9 mouse cellular contexts compared by ENCODE assay signal in the genomic region with DNA sequence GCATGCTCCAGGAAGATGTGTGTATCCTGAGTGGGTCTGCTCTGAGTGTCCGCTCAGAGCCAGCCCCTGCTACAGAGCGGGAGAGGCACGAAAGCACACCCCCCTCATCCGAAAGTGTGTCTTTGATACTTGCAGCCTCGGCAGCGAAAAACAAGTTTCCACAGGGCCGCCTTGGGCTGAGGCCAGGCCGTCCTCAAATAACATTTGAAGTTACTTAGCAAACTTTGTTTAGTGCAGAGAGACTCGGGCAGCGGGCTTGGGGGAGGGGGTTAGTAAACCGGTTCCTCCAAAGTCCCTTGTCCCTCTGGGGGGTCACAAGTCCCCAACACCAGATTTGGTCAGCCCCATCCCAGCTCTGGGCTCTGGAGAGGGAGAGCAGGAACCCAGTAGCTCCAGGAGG. TPM values are rescaled to one million over a fixed set of nuclear protein-coding genes. Genes with fewer than 3 reads are reported as not detected.
DNase-seq lines count a peak whose midpoint lies in the region; ATAC-seq lines count a peak whose summit lies in the region.
"Had no signal": no experiment of that assay in that cellular context is flagged by ENCODE, and none has a peak within 500 bp of the region (broad histone marks: within the 10 kb centered on the region; RNA-seq: fewer than 3 reads in every experiment).

No protein-coding gene starts in this region.

- peak; percentile 83 to 89 for DNase-seq in heart, adult 18-20 months
- DNase-seq in Muller cell, postnatal 12 days (ENCODE audit: inconsistent ontology term), result peak; percentile 72
- DNase-seq in kidney, postnatal 10 days, result peak; percentile 88
- DNase-seq in spleen, postnatal 36 days (ENCODE audit: low spot score in 2 of 2), result no peak

- ATAC-seq in heart, embryonic 12.5 days (ENCODE audit: insufficient number of reproducible peaks, low FRiP score), result no peak
- peak; percentile 30; the same call in 1 of the 2 replicates for ATAC-seq in embryonic facial prominence, embryonic 15.5 days (ENCODE audit: insufficient number of reproducible peaks, low FRiP score, low TSS enrichment, low read depth)
- ATAC-seq in stomach, embryonic 15.5 days (ENCODE audit: insufficient read depth, low FRiP score, low read depth), result no peak
- ATAC-seq in erythroblast, adult 5-6 weeks (replicated peaks; ENCODE audit: low FRiP score, poor library complexity, severe bottlenecking), result no peak

- 28% methylated on average over 11 of the region's 11 CpGs for WGBS in heart, embryonic 12.5 days
- WGBS in embryonic facial prominence, embryonic 15.5 days, result 6% methylated on average over 11 of the region's 11 CpGs
- WGBS in stomach, embryonic 15.5 days, result 18% methylated on average over 11 of the region's 11 CpGs

- no peak overlapping the region for H3K27ac ChIP-seq in heart, embryonic 12.5 days (ENCODE audit: poor library complexity, severe bottlenecking)
- H3K27ac ChIP-seq in embryonic facial prominence, embryonic 15.5 days (replicated peaks), result peak overlapping the region; percentile 84
- no peak overlapping the region for H3K27ac ChIP-seq in stomach, embryonic 15.5 days
- H3K27ac ChIP-seq: macrophage had no signal

- no peaks in the 10 kb centered on the region for H3K9me3 ChIP-seq in heart, embryonic 12.5 days (replicated peaks)
- H3K9me3 ChIP-seq in embryonic facial prominence, embryonic 15.5 days (replicated peaks), result no peaks in the 10 kb centered on the region
- no peaks in the 10 kb centered on the region for H3K9me3 ChIP-seq in stomach, embryonic 15.5 days

- peaks cover 97% of the 10 kb centered on the region for H3K27me3 ChIP-seq in heart, embryonic 12.5 days (replicated peaks)
- H3K27me3 ChIP-seq in embryonic facial prominence, embryonic 15.5 days, result peaks cover 22% of the 10 kb centered on the region
- peaks cover 64% of the 10 kb centered on the region for H3K27me3 ChIP-seq in stomach, embryonic 15.5 days (replicated peaks)

- H3K4me2 ChIP-seq in heart, embryonic 12.5 days, result no peak overlapping the region
- H3K4me2 ChIP-seq in embryonic facial prominence, embryonic 15.5 days (replicated peaks), result peak overlapping the region; percentile 40
- peak overlapping the region; percentile 26; the same call in 1 of the 2 replicates for H3K4me2 ChIP-seq in stomach, embryonic 15.5 days

- no peaks in the 10 kb centered on the region for H3K36me3 ChIP-seq in heart, embryonic 12.5 days
- no peaks in the 10 kb centered on the region for H3K36me3 ChIP-seq in embryonic facial prominence, embryonic 15.5 days
- no peaks in the 10 kb centered on the region for H3K36me3 ChIP-seq in stomach, embryonic 15.5 days

- peaks cover 56% of the 10 kb centered on the region for H3K4me1 ChIP-seq in heart, embryonic 12.5 days (replicated peaks)
- peaks cover 98% of the 10 kb centered on the region for H3K4me1 ChIP-seq in embryonic facial prominence, embryonic 15.5 days
- peaks cover 69% of the 10 kb centered on the region for H3K4me1 ChIP-seq in stomach, embryonic 15.5 days

- H3K4me3 ChIP-seq in heart, embryonic 12.5 days, result no peak overlapping the region
- 0 out of 2 replicates have a peak overlapping the region, but pooled peaks have one; percentile 3 for H3K4me3 ChIP-seq in embryonic facial prominence, embryonic 15.5 days (replicated peaks)
- no peak overlapping the region for H3K4me3 ChIP-seq in stomach, embryonic 15.5 days (replicated peaks)

- no peak overlapping the region for H3K9ac ChIP-seq in heart, embryonic 12.5 days
- no peak overlapping the region for H3K9ac ChIP-seq in embryonic facial prominence, embryonic 15.5 days
- no peak overlapping the region for H3K9ac ChIP-seq in stomach, embryonic 15.5 days

RNA-seq across cellular contexts. Expression of a gene that starts 11.2 kb away (rescaled TPM):
- total RNA-seq in heart, adult 18-20 months (2021), result 100 to 1,000 TPM; 250 to 260 TPM
- 9.2 and 10.9 TPM in 2 replicates for polyA plus RNA-seq in heart, embryonic 12.5 days (2016; fragmentation: Nextera tagmentation; extraction: Ambion mirVana)
- 61.4 and 62.0 TPM in 2 replicates for polyA plus RNA-seq in embryonic facial prominence, embryonic 15.5 days (2015; fragmentation: Nextera tagmentation; extraction: Ambion mirVana)
- 28.7 and 29.3 TPM in 2 replicates for polyA plus RNA-seq in stomach, embryonic 15.5 days (2015; fragmentation: Nextera tagmentation; extraction: Ambion mirVana)
- total RNA-seq in erythroblast, adult 5-6 weeks (2015; ENCODE audit: low replicate concordance), result 19.0 and 24.5 TPM in 2 replicates
- total RNA-seq in erythroblast, adult 5-6 weeks (2017; ENCODE audit: low replicate concordance), result 7.9 and 14.1 TPM in 2 replicates

RNA-seq across cellular contexts. Expression of a gene that starts 33.7 kb away (rescaled TPM):
- total RNA-seq in heart, adult 18-20 months (2021), result 10 to 100 TPM; 10.0 to 13.2 TPM
- 4.6 and 6.2 TPM in 2 replicates for polyA plus RNA-seq in heart, embryonic 12.5 days (2016; fragmentation: Nextera tagmentation; extraction: Ambion mirVana)
- 8.4 and 8.9 TPM in 2 replicates for polyA plus RNA-seq in embryonic facial prominence, embryonic 15.5 days (2015; fragmentation: Nextera tagmentation; extraction: Ambion mirVana)
- 6.3 and 6.9 TPM in 2 replicates for polyA plus RNA-seq in stomach, embryonic 15.5 days (2015; fragmentation: Nextera tagmentation; extraction: Ambion mirVana)
- total RNA-seq in erythroblast, adult 5-6 weeks (2015; ENCODE audit: low replicate concordance), result 2.3 TPM in 1 of 2 replicates, not detected in the other
- 2.3 and 3.9 TPM in 2 replicates for total RNA-seq in erythroblast, adult 5-6 weeks (2017; ENCODE audit: low replicate concordance)

RNA-seq across cellular contexts. Expression of a gene that starts 42.4 kb away (rescaled TPM):
- total RNA-seq in heart, adult 18-20 months (2021), result 10 to 100 TPM; 31.5 to 35.7 TPM
- 50.9 and 52.1 TPM in 2 replicates for polyA plus RNA-seq in heart, embryonic 12.5 days (2016; fragmentation: Nextera tagmentation; extraction: Ambion mirVana)
- polyA plus RNA-seq in embryonic facial prominence, embryonic 15.5 days (2015; fragmentation: Nextera tagmentation; extraction: Ambion mirVana), result 46.5 TPM in 2 replicates
- polyA plus RNA-seq in stomach, embryonic 15.5 days (2015; fragmentation: Nextera tagmentation; extraction: Ambion mirVana), result 52.7 and 54.5 TPM in 2 replicates
- 4.4 and 5.9 TPM in 2 replicates for total RNA-seq in erythroblast, adult 5-6 weeks (2015; ENCODE audit: low replicate concordance)
- 7.4 and 7.7 TPM in 2 replicates for total RNA-seq in erythroblast, adult 5-6 weeks (2017; ENCODE audit: low replicate concordance)

RNA-seq across cellular contexts. Expression of a gene that starts 51.6 kb away (rescaled TPM):
- total RNA-seq in heart, adult 18-20 months (2021), result 10 to 100 TPM; 88.5 to 96.7 TPM
- polyA plus RNA-seq in heart, embryonic 12.5 days (2016; fragmentation: Nextera tagmentation; extraction: Ambion mirVana), result 129 and 131 TPM in 2 replicates
- 104 and 110 TPM in 2 replicates for polyA plus RNA-seq in embryonic facial prominence, embryonic 15.5 days (2015; fragmentation: Nextera tagmentation; extraction: Ambion mirVana)
- polyA plus RNA-seq in stomach, embryonic 15.5 days (2015; fragmentation: Nextera tagmentation; extraction: Ambion mirVana), result 115 and 130 TPM in 2 replicates
- total RNA-seq in erythroblast, adult 5-6 weeks (2015; ENCODE audit: low replicate concordance), result 379 and 406 TPM in 2 replicates
- total RNA-seq in erythroblast, adult 5-6 weeks (2017; ENCODE audit: low replicate concordance), result 572 and 669 TPM in 2 replicates

RNA-seq across cellular contexts. Expression of a gene that starts 57.8 kb away (rescaled TPM):
- 100 to 1,000 TPM; 297 to 306 TPM for total RNA-seq in heart, adult 18-20 months (2021)
- polyA plus RNA-seq in heart, embryonic 12.5 days (2016; fragmentation: Nextera tagmentation; extraction: Ambion mirVana), result 747 and 767 TPM in 2 replicates
- 975 and 998 TPM in 2 replicates for polyA plus RNA-seq in embryonic facial prominence, embryonic 15.5 days (2015; fragmentation: Nextera tagmentation; extraction: Ambion mirVana)
- 938 and 1,051 TPM in 2 replicates for polyA plus RNA-seq in stomach, embryonic 15.5 days (2015; fragmentation: Nextera tagmentation; extraction: Ambion mirVana)
- total RNA-seq in erythroblast, adult 5-6 weeks (2015; ENCODE audit: low replicate concordance), result 255 and 289 TPM in 2 replicates
- 800 and 908 TPM in 2 replicates for total RNA-seq in erythroblast, adult 5-6 weeks (2017; ENCODE audit: low replicate concordance)

Comparison
In these comparisons a context has a peak if more than half of its experiments do, and no peak if none do; other contexts are left out.
1. DNase-seq: peak in heart, adult 18-20 months (2 of 2), Muller cell, postnatal 12 days (single experiment) and kidney, postnatal 10 days (single experiment); none in spleen, postnatal 36 days (0 of 2).